Mouse (Mus musculus): ENCODE data around the gene Man2c1. TPM values are rescaled to one million over a fixed set of nuclear protein-coding genes. Genes with fewer than 3 reads are reported as not detected.
A peak's percentile ranks its signal among the peaks of the same experiment; 100 is the strongest.

The Man2c1 gene
- polyA plus RNA-seq (2014; fragmentation: Nextera tagmentation; extraction: Ambion mirVana): 43.2 and 49.9 TPM in 2 replicates

GRCm38 (mm10) chr9:57130577-57131433, at the start of gene Man2c1:
Man2c1 (plus strand) TSS chr9:57130690.
- under 1% methylated on average over 57 of the region's 58 CpGs for WGBS
- ATAC-seq (ENCODE audit: low read depth): peak; percentile 92
- H3K27me3 ChIP-seq (ENCODE audit: control insufficient read depth, insufficient read depth, low read length): no peaks in the 10 kb centered on the region; the same call in 1 of the 2 replicates

GRCm38 (mm10) chr9:57082236-57082635, 48.3 kb upstream of the Man2c1 start:
- no peak for ATAC-seq (ENCODE audit: low read depth)
- Histone ChIP-seq H3K36me3 (ENCODE audit: control insufficient read depth, insufficient read depth, low read length) (0 out of 2 replicates have a peak, but pooled peaks cover 3% of the 10 kb centered on the region), H3K9ac (replicated peaks; ENCODE audit: low read depth, low read length) (no peak overlapping the region), H3K27ac (ENCODE audit: low read depth, low read length) (no peak overlapping the region), H3K4me2 (ENCODE audit: low read depth, low read length) (no peak overlapping the region), H3K9me3 (ENCODE audit: control insufficient read depth, low read length) (no peaks in the 10 kb centered on the region), H3K4me1 (ENCODE audit: control insufficient read depth, insufficient read depth, low read length) (no peaks in the 10 kb centered on the region), H3K4me3 (ENCODE audit: low read depth, low read length) (no peak overlapping the region), H3K27me3 (ENCODE audit: control insufficient read depth, insufficient read depth, low read length) (no peaks in the 10 kb centered on the region)
- WGBS: 86% methylated on average over 3 of the region's 3 CpGs

More at GRCm38 (mm10) chr9:57130577-57131433, at the start of gene Man2c1:
- Histone ChIP-seq H3K4me2 (ENCODE audit: low read depth, low read length) (peak within 1 kb of the TSS; percentile 65), H3K27ac (ENCODE audit: low read depth, low read length) (peak within 1 kb of the TSS; percentile 89), H3K4me3 (ENCODE audit: low read depth, low read length) (peak within 1 kb of the TSS; percentile 71), H3K36me3 (ENCODE audit: control insufficient read depth, insufficient read depth, low read length) (peaks cover 26% of the 10 kb centered on the region), H3K4me1 (ENCODE audit: control insufficient read depth, insufficient read depth, low read length) (peaks cover 12% of the 10 kb centered on the region), H3K9ac (replicated peaks; ENCODE audit: low read depth, low read length) (peak within 1 kb of the TSS; percentile 56), H3K9me3 (ENCODE audit: control insufficient read depth, low read length) (no peaks in the 10 kb centered on the region)

DNA sequence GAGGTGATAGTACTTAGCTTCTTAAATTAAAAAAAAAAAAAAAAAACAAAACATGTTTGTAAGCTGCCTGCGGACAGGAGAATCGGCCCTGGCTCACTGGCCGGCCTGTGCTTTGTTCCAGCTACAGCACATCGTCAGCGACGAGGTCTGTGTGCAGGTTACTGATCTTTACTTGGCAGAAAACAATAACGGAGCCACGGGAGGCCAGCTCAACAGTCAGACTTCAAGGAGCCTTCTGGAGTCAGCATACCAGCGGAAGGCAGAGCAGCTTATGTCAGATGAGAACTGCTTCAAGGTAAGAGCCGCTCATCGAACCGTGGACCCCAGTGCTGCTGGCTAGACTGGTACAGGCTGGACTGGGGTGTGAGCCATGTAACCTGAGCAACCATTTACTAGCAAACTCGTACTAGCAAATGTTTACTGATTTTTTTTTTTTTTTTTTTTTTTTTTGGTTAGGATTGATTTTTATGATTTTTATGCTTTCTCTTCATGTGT, 13.2 kb upstream of the Man2c1 start:
- Histone ChIP-seq H3K27ac (ENCODE audit: low read depth, low read length) (no peak overlapping the region), H3K4me1 (ENCODE audit: control insufficient read depth, insufficient read depth, low read length) (no peaks in the 10 kb centered on the region), H3K9me3 (ENCODE audit: control insufficient read depth, low read length) (no peaks in the 10 kb centered on the region), H3K4me2 (ENCODE audit: low read depth, low read length) (no peak overlapping the region), H3K27me3 (ENCODE audit: control insufficient read depth, insufficient read depth, low read length) (no peaks in the 10 kb centered on the region), H3K9ac (replicated peaks; ENCODE audit: low read depth, low read length) (no peak overlapping the region), H3K4me3 (ENCODE audit: low read depth, low read length) (no peak overlapping the region), H3K36me3 (ENCODE audit: control insufficient read depth, insufficient read depth, low read length) (peaks cover 63% of the 10 kb centered on the region)
- 96% methylated on average over 13 of the region's 13 CpGs for WGBS
- ATAC-seq (ENCODE audit: low read depth): no peak

- no peak for ATAC-seq (ENCODE audit: low read depth)
- peak overlapping the region; percentile 65 for H3K4me2 ChIP-seq (ENCODE audit: low read depth, low read length)
- peaks cover 34% of the 10 kb centered on the region for H3K36me3 ChIP-seq (ENCODE audit: control insufficient read depth, insufficient read depth, low read length)
- peak overlapping the region; percentile 71 for H3K4me3 ChIP-seq (ENCODE audit: low read depth, low read length)
- H3K27me3 ChIP-seq (ENCODE audit: control insufficient read depth, insufficient read depth, low read length): no peaks in the 10 kb centered on the region; the same call in 1 of the 2 replicates
- no peak overlapping the region for H3K27ac ChIP-seq (ENCODE audit: low read depth, low read length)
- no peak overlapping the region for H3K9ac ChIP-seq (replicated peaks; ENCODE audit: low read depth, low read length)
- H3K4me1 ChIP-seq (ENCODE audit: control insufficient read depth, insufficient read depth, low read length): peaks cover 12% of the 10 kb centered on the region
- no peaks in the 10 kb centered on the region for H3K9me3 ChIP-seq (ENCODE audit: control insufficient read depth, low read length)
Measured at GRCm38 (mm10) chr9:57129641-57130040, 849 bp upstream of the Man2c1 start.

GRCm38 (mm10) chr9:57137246-57137645, 6.8 kb downstream of the Man2c1 start:
- Histone ChIP-seq H3K36me3 (ENCODE audit: control insufficient read depth, insufficient read depth, low read length) (peaks cover 34% of the 10 kb centered on the region), H3K9ac (replicated peaks; ENCODE audit: low read depth, low read length) (no peak overlapping the region), H3K9me3 (ENCODE audit: control insufficient read depth, low read length) (no peaks in the 10 kb centered on the region), H3K4me2 (ENCODE audit: low read depth, low read length) (no peak overlapping the region), H3K4me3 (ENCODE audit: low read depth, low read length) (no peak overlapping the region), H3K4me1 (ENCODE audit: control insufficient read depth, insufficient read depth, low read length) (no peaks in the 10 kb centered on the region), H3K27me3 (ENCODE audit: control insufficient read depth, insufficient read depth, low read length) (no peaks in the 10 kb centered on the region), H3K27ac (ENCODE audit: low read depth, low read length) (no peak overlapping the region)
- no peak for ATAC-seq (ENCODE audit: low read depth)
- WGBS: 91% methylated on average over 6 of the region's 6 CpGs

- Histone ChIP-seq H3K27me3 (ENCODE audit: control insufficient read depth, insufficient read depth, low read length) (no peaks in the 10 kb centered on the region), H3K27ac (ENCODE audit: low read depth, low read length) (no peak overlapping the region), H3K9me3 (ENCODE audit: control insufficient read depth, low read length) (no peaks in the 10 kb centered on the region), H3K9ac (replicated peaks; ENCODE audit: low read depth, low read length) (no peak overlapping the region), H3K4me2 (ENCODE audit: low read depth, low read length) (no peak overlapping the region), H3K4me3 (ENCODE audit: low read depth, low read length) (no peak overlapping the region), H3K4me1 (ENCODE audit: control insufficient read depth, insufficient read depth, low read length) (no peaks in the 10 kb centered on the region), H3K36me3 (ENCODE audit: control insufficient read depth, insufficient read depth, low read length) (peaks cover 34% of the 10 kb centered on the region)
- ATAC-seq (ENCODE audit: low read depth): no peak
- WGBS: 94% methylated on average over 9 of the region's 9 CpGs
Measured at GRCm38 (mm10) chr9:57137777-57138176, 7.3 kb downstream of the Man2c1 start.

DNA sequence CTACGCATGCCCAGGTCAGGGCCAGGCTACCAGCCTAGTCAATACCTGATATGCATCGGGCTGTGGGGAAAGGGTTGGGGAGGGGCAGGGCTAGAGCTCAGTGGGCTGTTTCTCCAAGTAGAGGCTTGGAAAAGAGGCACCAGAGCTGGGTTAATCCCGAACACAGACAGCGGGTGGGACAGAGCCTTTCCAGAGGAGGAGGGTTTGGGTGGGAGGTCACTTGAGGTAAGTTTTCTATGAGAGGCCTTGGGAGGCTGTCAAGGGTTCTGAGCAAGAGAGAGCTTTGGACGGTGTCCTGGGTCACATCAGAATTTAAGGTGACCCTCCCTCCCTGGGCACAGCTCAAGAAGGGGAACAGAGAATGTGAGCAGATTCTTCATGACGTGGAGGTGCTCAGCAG, 8.0 kb downstream of the Man2c1 start:
- peaks cover 34% of the 10 kb centered on the region for H3K36me3 ChIP-seq (ENCODE audit: control insufficient read depth, insufficient read depth, low read length)
- H3K4me1 ChIP-seq (ENCODE audit: control insufficient read depth, insufficient read depth, low read length): no peaks in the 10 kb centered on the region

DNA sequence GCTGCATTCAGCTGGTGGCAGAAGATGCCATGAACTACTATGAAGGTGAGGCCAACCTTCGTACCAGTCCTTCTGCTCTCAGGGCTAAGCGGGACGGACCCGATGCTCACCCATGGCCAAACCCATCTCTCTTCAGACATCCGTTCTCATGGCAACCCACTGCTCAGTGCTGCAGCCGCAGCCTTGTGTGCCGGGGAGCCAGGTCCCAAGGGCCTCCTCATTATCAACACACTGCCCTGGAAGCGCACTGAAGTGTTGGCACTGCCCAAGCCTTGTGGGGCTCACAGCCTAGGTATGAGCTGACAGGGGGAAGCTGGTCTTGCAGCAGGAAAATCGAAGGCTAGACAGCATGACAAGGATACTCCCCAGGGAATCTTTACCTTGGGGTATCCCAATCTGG, 8.6 kb downstream of the Man2c1 start:
- H3K9ac ChIP-seq (replicated peaks; ENCODE audit: low read depth, low read length): no peak overlapping the region
- H3K36me3 ChIP-seq (ENCODE audit: control insufficient read depth, insufficient read depth, low read length): peaks cover 34% of the 10 kb centered on the region
- 84% methylated on average over 9 of the region's 9 CpGs for WGBS
- ATAC-seq (ENCODE audit: low read depth): no peak
- no peak overlapping the region for H3K4me2 ChIP-seq (ENCODE audit: low read depth, low read length)
- no peak overlapping the region for H3K27ac ChIP-seq (ENCODE audit: low read depth, low read length)
- no peaks in the 10 kb centered on the region for H3K4me1 ChIP-seq (ENCODE audit: control insufficient read depth, insufficient read depth, low read length)
- H3K9me3 ChIP-seq (ENCODE audit: control insufficient read depth, low read length): no peaks in the 10 kb centered on the region
- no peak overlapping the region for H3K4me3 ChIP-seq (ENCODE audit: low read depth, low read length)
- no peaks in the 10 kb centered on the region for H3K27me3 ChIP-seq (ENCODE audit: control insufficient read depth, insufficient read depth, low read length)

More for the DNA sequence above, 8.0 kb downstream of the Man2c1 start:
- H3K27me3 ChIP-seq (ENCODE audit: control insufficient read depth, insufficient read depth, low read length): no peaks in the 10 kb centered on the region
- WGBS: 95% methylated on average over 6 of the region's 6 CpGs
- H3K9ac ChIP-seq (replicated peaks; ENCODE audit: low read depth, low read length): no peak overlapping the region
- H3K9me3 ChIP-seq (ENCODE audit: control insufficient read depth, low read length): no peaks in the 10 kb centered on the region
- H3K27ac ChIP-seq (ENCODE audit: low read depth, low read length): no peak overlapping the region
- no peak overlapping the region for H3K4me3 ChIP-seq (ENCODE audit: low read depth, low read length)
- H3K4me2 ChIP-seq (ENCODE audit: low read depth, low read length): no peak overlapping the region
- ATAC-seq (ENCODE audit: low read depth): no peak

DNA sequence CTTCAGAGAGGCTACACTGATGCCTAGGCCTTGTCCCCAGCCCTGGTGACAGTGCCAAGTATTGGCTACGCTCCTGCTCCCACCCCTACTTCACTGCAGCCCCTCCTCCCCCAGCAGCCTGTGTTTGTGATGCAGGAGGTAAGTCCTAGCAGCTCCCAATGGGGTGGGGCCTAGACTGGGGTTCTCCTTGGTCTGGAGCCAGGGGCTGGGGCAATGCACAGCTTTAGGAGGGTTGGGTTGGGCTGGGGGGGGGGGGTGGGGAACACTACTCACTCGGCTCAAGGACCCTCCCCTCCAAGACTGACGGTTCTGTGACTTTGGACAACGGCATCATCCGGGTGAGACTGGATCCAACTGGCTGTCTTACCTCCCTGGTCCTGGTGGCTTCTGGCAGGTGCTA, 9.1 kb downstream of the Man2c1 start:
- Histone ChIP-seq H3K4me2 (ENCODE audit: low read depth, low read length) (no peak overlapping the region), H3K4me3 (ENCODE audit: low read depth, low read length) (no peak overlapping the region), H3K9ac (replicated peaks; ENCODE audit: low read depth, low read length) (no peak overlapping the region), H3K36me3 (ENCODE audit: control insufficient read depth, insufficient read depth, low read length) (peaks cover 34% of the 10 kb centered on the region), H3K27ac (ENCODE audit: low read depth, low read length) (no peak overlapping the region), H3K9me3 (ENCODE audit: control insufficient read depth, low read length) (no peaks in the 10 kb centered on the region), H3K4me1 (ENCODE audit: control insufficient read depth, insufficient read depth, low read length) (no peaks in the 10 kb centered on the region), H3K27me3 (ENCODE audit: control insufficient read depth, insufficient read depth, low read length) (no peaks in the 10 kb centered on the region)
- ATAC-seq (ENCODE audit: low read depth): 0 out of 2 replicates have a peak, but pooled peaks have one; percentile 29
- WGBS: 89% methylated on average over 5 of the region's 5 CpGs

Measured in neural tube, embryonic 14.5 days (tissue).